Mouse (Mus musculus) lung, postnatal 0 days (tissue): ENCODE results near the gene Coro2b.

ENCODE experiments used
- CTCF ChIP-seq: IDR thresholded peaks from 2 replicates; pipeline ENCODE4 v1.5.1; 2016; ENCODE audit warnings: antibody characterized with exemption, mild to moderate bottlenecking
- EP300 ChIP-seq: IDR thresholded peaks from 2 replicates; pipeline ENCODE4 v1.6.1; 2016; ENCODE audit warnings: antibody characterized with exemption, mild to moderate bottlenecking, control low read depth

GRCm38 (mm10) chr9:62517112-62517957 lies 19.5 kb downstream of the Coro2b start:
- TF ChIP-seq CTCF (no peak), EP300 (no peak)
